Mouse (Mus musculus) gastrocnemius, adult 2 months (tissue): Measurements from ENCODE around the gene Jmjd7. TPM values are rescaled to one million over a fixed set of nuclear protein-coding genes. Genes with fewer than 3 reads are reported as not detected.
A peak's percentile ranks its signal among the peaks of the same experiment; 100 is the strongest.

ENCODE experiments used
- DNase-seq: peaks from one replicate; pipeline ENCODE4 v3.0.0; 2022
- H3K27ac ChIP-seq: fragments of 200-600 bp; 2 replicates; pipeline ENCODE4 v1.8.1; 2022; ENCODE audit warnings: mild to moderate bottlenecking
- H3K4me3 ChIP-seq: fragments of 200-600 bp; 2 replicates; pipeline ENCODE4 v1.8.1; 2022; ENCODE audit warnings: mild to moderate bottlenecking, moderate library complexity
- CTCF ChIP-seq: fragments of 200-600 bp; IDR thresholded peaks from 2 replicates; pipeline ENCODE4 v1.8.1; 2022; ENCODE audit warnings: antibody characterized with exemption, mild to moderate bottlenecking, moderate library complexity
- intact Hi-C: fragments of 180-260 bp; cut with DNase I; formaldehyde crosslinking; loops from one replicate; pipeline ENCODE4 v1.15.1; 2025
- microRNA-seq: library from miRNA; unstranded; fragments of <30 nt; microRNA quantifications from one replicate; pipeline ENCODE4 v1.2.0, GENCODE M21; 2021
- total RNA-seq, 2 experiments: library from RNA; stranded (reverse); gene quantifications; 2 replicates each; pipeline ENCODE4 v1.2.3; 2021

Jmjd7 gene
- total RNA-seq, 2 experiments from 2014 or later: 1.6 to 2.4 TPM

GRCm38 (mm10) chr2:120068555-120069465, 41.5 kb downstream of the Jmjd7 start:
- no peak overlapping the region for H3K27ac ChIP-seq
- peak; percentile 76 for TF ChIP-seq CTCF
- no peak overlapping the region for H3K4me3 ChIP-seq
- DNase-seq: peak; percentile 72
- intact Hi-C loops: loop anchor here (1.0 to 2.0 kb wide), 2 partner anchors 19 to 42 kb away; partner anchors contain the start of genes Gm28042 and Jmjd7

- intact Hi-C loops: loop anchor here (1.0 to 2.0 kb wide), 2 partner anchors 19 to 43 kb away; partner anchors contain the start of genes Gm28042 and Jmjd7
- H3K4me3 ChIP-seq: no peak overlapping the region
- no peak overlapping the region for H3K27ac ChIP-seq
- no peak for DNase-seq
- no peak for TF ChIP-seq CTCF
Measured at GRCm38 (mm10) chr2:120069466-120069990, 42.2 kb downstream of the Jmjd7 start.

- intact Hi-C loops: no loop called here
- H3K27ac ChIP-seq: no peak overlapping the region
- no peak for TF ChIP-seq CTCF
- DNase-seq: no peak
- no peak overlapping the region for H3K4me3 ChIP-seq
Measured at GRCm38 (mm10) chr2:120074096-120074495, 46.8 kb downstream of the Jmjd7 start.

GRCm38 (mm10) chr2:120076076-120076705, 48.9 kb downstream of the Jmjd7 start:
- peak; percentile 61 for TF ChIP-seq CTCF
- intact Hi-C loops: no loop called here
- Histone ChIP-seq H3K4me3 (peak overlapping the region; percentile 59), H3K27ac (no peak overlapping the region)
- peak; percentile 82 for DNase-seq

Small RNAs within 50 kb of the gene (microRNA-seq; reads per million reads assigned to microRNA genes)
- gene Mir7665: not detected

Other genes with a start within 250 kb of the Jmjd7 start
- gene Rpap1, start 239.9 kb upstream of the Jmjd7 start, total RNA-seq: 10 to 100 TPM; 14.4 to 16.7 TPM
- gene Tyro3, start 229.8 kb upstream of the Jmjd7 start, total RNA-seq: under 1 TPM; 0.10 to 0.73 TPM
- 10 to 100 TPM; 32.9 to 38.4 TPM for gene Mga, start 130.3 kb upstream of the Jmjd7 start, total RNA-seq
- 1 to 10 TPM; 8.1 to 8.4 TPM for gene Mapkbp1, start 54.8 kb upstream of the Jmjd7 start, total RNA-seq
- 1 to 10 TPM in 1 of 2 experiments, under 1 TPM in 1; 0.77 to 1.5 TPM for gene Gm28042, start within 50 bp of the Jmjd7 start, total RNA-seq
- 1 to 10 TPM in 1 of 2 experiments, under 1 TPM in 1; 0.99 to 1.7 TPM for gene Pla2g4b, start 5.9 kb downstream of the Jmjd7 start, total RNA-seq
- 10 to 100 TPM; 19.5 to 31.7 TPM for gene Ehd4, start 127.1 kb downstream of the Jmjd7 start, total RNA-seq
- gene Pla2g4e, start 217.9 kb downstream of the Jmjd7 start, total RNA-seq: 10 to 100 TPM; 27.8 to 31.8 TPM